Mouse (Mus musculus) MEL (cell line): ENCODE measurements around the gene Fndc3b.

ENCODE experiments used
- POLR2A ChIP-seq, 2 experiments: IDR thresholded peaks; 2 replicates each; pipeline ENCODE4 v1.6.1; 2011 to 2012; ENCODE audit warnings: low read length in 2 of 2, mild to moderate bottlenecking in 2 of 2, control low read depth in 1 of 2, improper control_type of control experiment in 1 of 2, low read depth in 1 of 2, moderate library complexity in 1 of 2; ENCODE audit not compliant: control insufficient read depth in 1 of 2, insufficient read depth in 1 of 2, poor library complexity in 1 of 2
- UBTF ChIP-seq: IDR thresholded peaks from 2 replicates; pipeline ENCODE4 v1.6.1; 2012; ENCODE audit warnings: low read depth, mild to moderate bottlenecking, inconsistent platforms, low read length, improper control_type of control experiment, moderate library complexity, borderline replicate concordance; ENCODE audit not compliant: insufficient read depth
- ZNF384 ChIP-seq: IDR thresholded peaks from 2 replicates; pipeline ENCODE4 v1.6.1; 2012; ENCODE audit warnings: low read depth, mild to moderate bottlenecking, inconsistent platforms, low read length, improper control_type of control experiment

DNA sequence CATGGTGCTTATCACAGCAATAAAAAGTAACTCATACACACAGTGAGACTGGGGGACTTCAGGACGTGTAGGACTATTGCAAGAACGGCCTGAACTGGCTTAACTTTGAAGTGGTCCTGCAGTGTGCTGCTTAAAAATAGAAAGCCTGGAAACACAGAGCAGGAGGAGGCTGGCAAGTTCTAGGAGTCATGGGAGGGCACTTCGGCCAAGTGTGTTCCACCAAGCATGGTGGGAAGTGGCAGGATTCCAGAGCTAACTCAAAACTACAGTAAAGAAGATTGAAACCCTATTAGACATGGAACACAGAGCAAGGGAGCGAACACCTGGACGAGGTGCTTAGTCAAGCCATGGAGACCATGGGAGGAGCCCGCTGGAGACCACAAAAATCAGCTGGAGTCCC, 14.6 kb upstream of the Fndc3b start:
- TF ChIP-seq UBTF (no peak), ZNF384 (no peak), POLR2A (IDR thresholded peaks at IDR 0.05; ENCODE audit: control insufficient read depth in 1 of 2, insufficient read depth in 1 of 2, low read depth in 1 of 2, low read length in 2 of 2, poor library complexity in 1 of 2) (no peak)
